Mouse (Mus musculus): ENCODE results near the gene Itgam.

- no peak for TF ChIP-seq CTCF (IDR thresholded peaks at IDR 0.05; ENCODE audit: extremely low read depth, insufficient read depth, low read length)
- no peak for TF ChIP-seq POLR2A (IDR thresholded peaks at IDR 0.05; ENCODE audit: extremely low read depth, insufficient read depth, low read length)
These were observed 13.2 kb upstream of the Itgam start for GRCm38 (mm10) chr7:128049254-128049653.
